ENCODE assay signal across 8 mouse cellular contexts in the genomic region with DNA sequence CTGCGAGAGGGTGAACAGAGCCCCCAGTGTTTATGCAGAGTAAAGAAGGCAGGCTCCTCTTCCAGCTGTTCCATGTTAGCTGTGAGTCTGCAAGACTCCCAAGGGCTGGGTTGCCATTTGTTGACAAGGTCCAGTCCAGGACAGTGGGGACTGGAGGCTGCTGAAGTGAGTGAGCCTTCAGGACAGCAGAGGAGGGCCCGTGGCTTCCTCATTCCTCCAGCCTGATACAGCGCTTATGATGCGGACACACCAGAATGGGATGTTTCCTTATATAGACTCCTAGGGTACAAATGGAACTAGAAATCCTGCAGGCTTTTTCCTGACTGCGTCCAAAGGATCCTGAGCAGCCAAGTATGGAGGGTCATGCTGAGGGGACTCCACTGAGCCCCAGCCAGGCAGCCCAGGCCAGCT. TPM values are rescaled to one million over a fixed set of nuclear protein-coding genes. Genes with fewer than 3 reads are reported as not detected.
DNase-seq lines count a peak whose midpoint lies in the region; ATAC-seq and TF ChIP-seq lines count a peak whose summit lies in the region.

No protein-coding gene starts in this region.

- peak overlapping the region; percentile 76 for H3K4me3 ChIP-seq in forebrain, embryonic 10.5 days
- peak overlapping the region; percentile 87 for H3K4me3 ChIP-seq in heart, embryonic 16.5 days (ENCODE audit: low read length)
- H3K4me3 ChIP-seq in kidney, postnatal 0 days (replicated peaks; ENCODE audit: low read depth, low read length) = peak overlapping the region; percentile 76
- peak overlapping the region; percentile 66 for H3K4me3 ChIP-seq in stomach, embryonic 15.5 days (replicated peaks)

- no peaks in the 10 kb centered on the region for H3K9me3 ChIP-seq in forebrain, embryonic 10.5 days
- no peaks in the 10 kb centered on the region for H3K9me3 ChIP-seq in heart, embryonic 16.5 days (replicated peaks; ENCODE audit: control insufficient read depth, low read length)
- no peaks in the 10 kb centered on the region for H3K9me3 ChIP-seq in kidney, postnatal 0 days (replicated peaks; ENCODE audit: low read length)
- no peaks in the 10 kb centered on the region for H3K9me3 ChIP-seq in stomach, embryonic 15.5 days

- H3K4me2 ChIP-seq in heart, embryonic 16.5 days (ENCODE audit: low read depth, low read length) = peak overlapping the region; percentile 92
- peak overlapping the region; percentile 95 for H3K4me2 ChIP-seq in kidney, postnatal 0 days (ENCODE audit: low read length)
- H3K4me2 ChIP-seq in stomach, embryonic 15.5 days = peak overlapping the region; percentile 98

- no peak; the same call in 1 of the 2 replicates for TF ChIP-seq CTCF in kidney, postnatal 0 days (IDR thresholded peaks at IDR 0.05; ENCODE audit: low read depth)

- peak; percentile 57 for DNase-seq in 3134 (ENCODE audit: extremely low read depth, insufficient read length, low spot score)
- peak; percentile 27 for DNase-seq in adrenal gland, adult 2 months
- DNase-seq in forebrain, embryonic 10.5 days (ENCODE audit: extremely low spot score, low spot score) = peak; percentile 28
- peak; percentile 87 for DNase-seq in kidney, postnatal 0 days (ENCODE audit: low spot score)
- DNase-seq in lung, postnatal 14 days = peak; percentile 44
- no peak for DNase-seq in spleen, postnatal 10 days (ENCODE audit: low spot score in 2 of 2)

- peaks cover 24% of the 10 kb centered on the region for H3K27me3 ChIP-seq in forebrain, embryonic 10.5 days (ENCODE audit: poor library complexity, severe bottlenecking)
- H3K27me3 ChIP-seq in heart, embryonic 16.5 days (ENCODE audit: control insufficient read depth, insufficient read depth, low read length) = no peaks in the 10 kb centered on the region
- H3K27me3 ChIP-seq in kidney, postnatal 0 days (ENCODE audit: insufficient read depth, low read length) = no peaks in the 10 kb centered on the region
- no peaks in the 10 kb centered on the region for H3K27me3 ChIP-seq in stomach, embryonic 15.5 days (replicated peaks)

- peaks cover 54% of the 10 kb centered on the region for H3K4me1 ChIP-seq in forebrain, embryonic 10.5 days
- peaks cover 37% of the 10 kb centered on the region for H3K4me1 ChIP-seq in heart, embryonic 16.5 days (ENCODE audit: control insufficient read depth, insufficient read depth, low read length)
- H3K4me1 ChIP-seq in kidney, postnatal 0 days (replicated peaks; ENCODE audit: insufficient read depth, low read length) = 0 out of 2 replicates have a peak, but pooled peaks cover 7% of the 10 kb centered on the region
- peaks cover 11% of the 10 kb centered on the region; the same call in 1 of the 2 replicates for H3K4me1 ChIP-seq in stomach, embryonic 15.5 days

- peak overlapping the region; percentile 94 for H3K9ac ChIP-seq in heart, embryonic 16.5 days (ENCODE audit: low read length)
- H3K9ac ChIP-seq in kidney, postnatal 0 days (ENCODE audit: low read depth, low read length) = peak overlapping the region; percentile 67; the same call in 1 of the 2 replicates
- no peak overlapping the region for H3K9ac ChIP-seq in stomach, embryonic 15.5 days

- WGBS in forebrain, embryonic 10.5 days = 20% methylated on average over 5 of the region's 5 CpGs
- 9% methylated on average over 5 of the region's 5 CpGs for WGBS in heart, embryonic 16.5 days
- WGBS in kidney, postnatal 0 days = 16% methylated on average over 5 of the region's 5 CpGs
- 11% methylated on average over 5 of the region's 5 CpGs for WGBS in stomach, embryonic 15.5 days

- 0 out of 2 replicates have a peak overlapping the region, but pooled peaks have one; percentile 13 for H3K27ac ChIP-seq in forebrain, embryonic 10.5 days
- H3K27ac ChIP-seq in heart, embryonic 16.5 days (ENCODE audit: low read length) = peak overlapping the region; percentile 99
- peak overlapping the region; percentile 80 for H3K27ac ChIP-seq in kidney, postnatal 0 days
- peak overlapping the region; percentile 92 for H3K27ac ChIP-seq in stomach, embryonic 15.5 days

- ATAC-seq in heart, embryonic 16.5 days (replicated peaks; ENCODE audit: extremely low read depth, insufficient read depth, low FRiP score) = peak; percentile 13
- no peak; the same call in 1 of the 2 replicates for ATAC-seq in kidney, postnatal 0 days (replicated peaks; ENCODE audit: low FRiP score, low read depth)
- ATAC-seq in stomach, embryonic 15.5 days (ENCODE audit: insufficient read depth, low FRiP score, low read depth) = 0 out of 2 replicates have a peak, but pooled peaks have one; percentile 25

- H3K36me3 ChIP-seq in forebrain, embryonic 10.5 days (replicated peaks) = peaks cover 16% of the 10 kb centered on the region
- 0 out of 2 replicates have a peak, but pooled peaks cover 6% of the 10 kb centered on the region for H3K36me3 ChIP-seq in heart, embryonic 16.5 days (ENCODE audit: control insufficient read depth, insufficient read depth)
- H3K36me3 ChIP-seq in kidney, postnatal 0 days (ENCODE audit: insufficient read depth, low read length) = no peaks in the 10 kb centered on the region
- H3K36me3 ChIP-seq in stomach, embryonic 15.5 days = no peaks in the 10 kb centered on the region

RNA-seq across cellular contexts. Expression of gene Samd4, which starts 3.2 kb away (rescaled TPM):
- 10 to 100 TPM; 22.9 to 24.4 TPM for total RNA-seq in adrenal gland, adult 2 months (2021)
- polyA plus RNA-seq in adrenal gland, adult 2 months (2012; rRNA removed) = 14.7 and 16.5 TPM in 2 replicates
- polyA plus RNA-seq in forebrain, embryonic 10.5 days (2016; fragmentation: Nextera tagmentation; extraction: Ambion mirVana) = 3.4 and 3.7 TPM in 2 replicates
- 16.1 and 17.8 TPM in 2 replicates for polyA plus RNA-seq in heart, embryonic 16.5 days (2015; fragmentation: Nextera tagmentation; extraction: Ambion mirVana)
- polyA plus RNA-seq in kidney, postnatal 0 days (2015; fragmentation: Nextera tagmentation; extraction: Ambion mirVana) = 4.4 and 5.2 TPM in 2 replicates
- polyA plus RNA-seq in stomach, embryonic 15.5 days (2015; fragmentation: Nextera tagmentation; extraction: Ambion mirVana) = 7.1 and 8.0 TPM in 2 replicates

RNA-seq across cellular contexts. Expression of gene Cgrrf1, which starts 54.0 kb away (rescaled TPM):
- total RNA-seq in adrenal gland, adult 2 months (2021) = 10 to 100 TPM; 46.7 to 50.5 TPM
- polyA plus RNA-seq in adrenal gland, adult 2 months (2012; rRNA removed) = 16.4 and 16.9 TPM in 2 replicates
- polyA plus RNA-seq in forebrain, embryonic 10.5 days (2016; fragmentation: Nextera tagmentation; extraction: Ambion mirVana) = 34.5 and 35.8 TPM in 2 replicates
- 27.0 and 28.4 TPM in 2 replicates for polyA plus RNA-seq in heart, embryonic 16.5 days (2015; fragmentation: Nextera tagmentation; extraction: Ambion mirVana)
- polyA plus RNA-seq in kidney, postnatal 0 days (2015; fragmentation: Nextera tagmentation; extraction: Ambion mirVana) = 41.9 and 44.0 TPM in 2 replicates
- 22.6 and 27.3 TPM in 2 replicates for polyA plus RNA-seq in stomach, embryonic 15.5 days (2015; fragmentation: Nextera tagmentation; extraction: Ambion mirVana)

Comparison
In these comparisons a context has a peak if more than half of its experiments do, and no peak if none do; other contexts are left out.
1. DNase-seq: peak in 3134 (single experiment), adrenal gland, adult 2 months (single experiment), forebrain, embryonic 10.5 days (single experiment), kidney, postnatal 0 days (single experiment) and lung, postnatal 14 days (single experiment); none in spleen, postnatal 10 days (0 of 2).
2. H3K27ac ChIP-seq: peak in every context shown above with its lines; median percentile 99 in heart, embryonic 16.5 days; 92 in stomach, embryonic 15.5 days; 80 in kidney, postnatal 0 days; 13 in forebrain, embryonic 10.5 days.
3. Peak in every context shown above with its lines, with median percentiles within 50 percentile points of each other: H3K4me3 ChIP-seq and H3K4me2 ChIP-seq.